Mouse (Mus musculus): Measurements from ENCODE around the gene Supt3.

Gene Supt3

GRCm38 (mm10) chr17:44778141-44778540 is 1.2 kb downstream of the Supt3 start:
- in situ Hi-C loops (cut with MboI, MseI): no loop called here

- in situ Hi-C loops (cut with MboI, MseI): no loop called here
Observed at GRCm38 (mm10) chr17:44780353-44780752, 3.4 kb downstream of the Supt3 start.

GRCm38 (mm10) chr17:44782366-44782765 is 5.4 kb downstream of the Supt3 start:
- in situ Hi-C loops (cut with MboI, MseI): no loop called here

GRCm38 (mm10) chr17:44783143-44783542 is 6.2 kb downstream of the Supt3 start:
- in situ Hi-C loops (cut with MboI, MseI): no loop called here

GRCm38 (mm10) chr17:44788982-44789747 is 12.2 kb downstream of the Supt3 start:
- in situ Hi-C loops (cut with MboI, MseI): no loop called here

- in situ Hi-C loops (cut with MboI, MseI): no loop called here
Observed at GRCm38 (mm10) chr17:44792218-44792917, 15.4 kb downstream of the Supt3 start.

GRCm38 (mm10) chr17:44797331-44797730 is 20.4 kb downstream of the Supt3 start:
- in situ Hi-C loops (cut with MboI, MseI): no loop called here

- in situ Hi-C loops (cut with MboI, MseI): no loop called here
Observed at GRCm38 (mm10) chr17:44807031-44807430, 30.1 kb downstream of the Supt3 start.

GRCm38 (mm10) chr17:44814508-44815175 is 37.7 kb downstream of the Supt3 start, which contains the start of gene Runx2:
Gene Runx2, minus strand, starts transcription at chr17:44814797.
- in situ Hi-C loops (cut with MboI, MseI): loop anchor here in 1 of 2 experiments (10.0 kb wide), 1 partner anchor 980 kb away; no protein-coding TSS in a partner anchor

- in situ Hi-C loops (cut with MboI, MseI): loop anchor here in 1 of 2 experiments (10.0 kb wide), 1 partner anchor 976 kb away; no protein-coding TSS in a partner anchor
Observed at GRCm38 (mm10) chr17:44818825-44819224, 41.9 kb downstream of the Supt3 start.

GRCm38 (mm10) chr17:44819816-44820215 is 42.9 kb downstream of the Supt3 start:
- in situ Hi-C loops (cut with MboI, MseI): loop anchor here in 1 of 2 experiments (10.0 kb wide), 1 partner anchor 975 kb away; no protein-coding TSS in a partner anchor

GRCm38 (mm10) chr17:44821940-44822339 is 45.0 kb downstream of the Supt3 start:
- in situ Hi-C loops (cut with MboI, MseI): no loop called here

GRCm38 (mm10) chr17:44827124-44827523 is 50.2 kb downstream of the Supt3 start:
- in situ Hi-C loops (cut with MboI, MseI): loop anchor here in 1 of 2 experiments (5.0 kb wide), 1 partner anchor 80 kb away; no protein-coding TSS in a partner anchor

- in situ Hi-C loops (cut with MboI, MseI): loop anchor here in 1 of 2 experiments (5.0 kb wide), 1 partner anchor 81 kb away; no protein-coding TSS in a partner anchor
Observed at GRCm38 (mm10) chr17:44827964-44828363, 51.0 kb downstream of the Supt3 start.

- in situ Hi-C loops (cut with MboI, MseI): loop anchor here in 1 of 2 experiments (5.0 kb wide), 1 partner anchor 82 kb away; no protein-coding TSS in a partner anchor
Observed at GRCm38 (mm10) chr17:44829587-44829986, 52.6 kb downstream of the Supt3 start.

GRCm38 (mm10) chr17:44831201-44831600 is 54.2 kb downstream of the Supt3 start:
- in situ Hi-C loops (cut with MboI, MseI): loop anchor here in 1 of 2 experiments (5.0 kb wide), 1 partner anchor 84 kb away; no protein-coding TSS in a partner anchor

- in situ Hi-C loops (cut with MboI, MseI): no loop called here
Observed at GRCm38 (mm10) chr17:44842184-44842583, 65.2 kb downstream of the Supt3 start.

GRCm38 (mm10) chr17:44863165-44863564 is 86.2 kb downstream of the Supt3 start:
- in situ Hi-C loops (cut with MboI, MseI): no loop called here

GRCm38 (mm10) chr17:44893592-44893991 is 116.6 kb downstream of the Supt3 start:
- in situ Hi-C loops (cut with MboI, MseI): no loop called here

GRCm38 (mm10) chr17:44943536-44944090 is 166.7 kb downstream of the Supt3 start:
- in situ Hi-C loops (cut with MboI, MseI): no loop called here

GRCm38 (mm10) chr17:44945333-44945732 is 168.4 kb downstream of the Supt3 start:
- in situ Hi-C loops (cut with MboI, MseI): no loop called here
